Mouse (Mus musculus) monocyte, adult 5-6 weeks (primary cell): ENCODE results near the gene Fam168b. TPM values are rescaled to one million over a fixed set of nuclear protein-coding genes. Genes with fewer than 3 reads are reported as not detected.
A peak's percentile ranks its signal among the peaks of the same experiment; 100 is the strongest.

Experiments
- ATAC-seq: fragments of 153-309, 156-312 bp; replicated peaks from 2 replicates; pipeline ENCODE4 v1.8.0; 2017; ENCODE audit warnings: mild to moderate bottlenecking; ENCODE audit not compliant: low TSS enrichment, insufficient number of reproducible peaks, severe bottlenecking, poor library complexity, low FRiP score
- total RNA-seq: library from RNA; stranded (forward); fragments of 200-1000, 200-491, 200-594 nt; gene quantifications from 3 replicates; pipeline ENCODE4 v1.2.3, GENCODE M21; 2017

Gene Fam168b
- total RNA-seq = 101 to 121 TPM (median 108 TPM) in 3 replicates

- ATAC-seq = peak; percentile 47
Measured at GRCm38 (mm10) chr1:34842887-34843618, at the start of gene Fam168b. Gene Fam168b, minus strand, starts transcription at chr1:34843065.

DNA sequence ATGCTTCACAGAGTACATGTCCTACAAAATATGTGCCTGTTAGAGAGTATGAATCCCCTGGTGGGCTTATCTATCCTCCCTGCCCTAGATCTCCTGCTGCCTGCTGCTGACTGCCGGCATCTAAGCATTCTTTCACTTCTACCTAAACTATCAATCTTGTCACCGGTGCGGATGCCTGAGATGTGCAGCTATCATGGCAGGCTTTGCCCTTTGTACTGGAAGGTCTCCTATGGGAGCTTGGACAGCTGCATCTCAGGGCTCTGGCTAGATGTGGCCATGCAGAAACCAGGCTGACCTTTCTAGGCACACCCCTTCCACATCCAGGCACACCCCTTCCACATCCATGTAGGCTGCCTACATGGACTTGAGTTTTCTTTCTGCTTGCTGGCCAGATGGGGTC is 49.6 kb upstream of the Fam168b start:
- ATAC-seq = no peak

GRCm38 (mm10) chr1:34891559-34892289 is 48.9 kb upstream of the Fam168b start:
- ATAC-seq = no peak

DNA sequence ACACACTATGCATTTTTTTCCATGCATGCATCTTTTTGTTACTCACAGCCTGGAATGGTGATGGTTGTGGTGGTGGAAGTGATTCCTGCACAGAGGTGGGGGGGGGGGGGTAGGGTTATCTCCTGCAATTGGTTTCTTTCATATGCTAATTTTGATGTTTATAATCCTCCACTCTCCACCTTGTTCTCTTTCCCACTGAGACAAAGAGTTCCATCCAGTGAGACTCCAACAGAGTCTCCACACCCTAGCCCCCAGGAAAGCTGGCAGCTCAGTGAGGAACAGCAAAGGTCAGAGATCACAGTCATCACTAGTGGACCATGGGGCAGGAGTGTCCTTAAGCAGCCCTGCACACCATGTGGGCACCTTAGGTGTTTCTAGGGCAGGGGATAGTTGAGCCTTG is 40.9 kb upstream of the Fam168b start:
- no peak for ATAC-seq

- ATAC-seq = no peak
Measured at GRCm38 (mm10) chr1:34879611-34880010, 36.7 kb upstream of the Fam168b start.

DNA sequence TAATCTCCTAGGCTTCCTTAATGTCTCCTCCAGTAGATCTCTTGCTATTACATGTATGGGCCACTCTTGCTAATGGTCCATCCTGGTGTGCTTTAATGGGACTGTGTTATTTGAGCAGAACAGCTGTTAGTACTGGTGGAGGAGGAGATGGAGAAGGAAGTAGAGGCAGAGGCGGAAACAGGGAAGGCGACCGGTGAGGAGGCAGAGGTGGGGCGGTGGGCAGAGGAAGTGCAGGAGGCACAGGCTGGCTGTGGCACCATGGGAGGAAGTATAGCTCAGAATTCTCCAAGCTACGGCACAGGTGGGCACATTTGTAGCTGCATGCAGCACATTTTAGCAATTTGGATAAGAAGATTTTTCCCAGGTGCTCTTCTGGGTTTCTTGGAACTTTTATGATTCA is 30.7 kb upstream of the Fam168b start:
- ATAC-seq = no peak

DNA sequence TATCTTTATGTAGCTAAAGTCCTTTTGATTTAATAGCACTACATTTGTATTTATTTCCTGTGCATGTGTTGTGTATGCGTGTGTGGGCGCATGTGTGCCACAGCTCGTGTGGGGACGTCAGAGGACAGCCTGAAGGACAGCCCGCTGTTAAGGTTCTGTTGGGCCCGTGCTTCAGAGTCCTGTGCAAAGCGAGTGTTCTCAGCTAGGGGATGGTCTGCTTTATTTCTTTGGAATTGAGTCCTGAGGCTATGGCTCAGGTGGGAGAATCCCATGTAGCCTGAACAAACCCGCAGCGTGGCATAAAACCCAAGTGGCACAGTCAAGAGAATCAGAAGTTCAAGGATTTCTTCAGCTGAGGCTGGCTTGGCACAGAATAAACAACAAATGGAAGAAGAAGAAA is 28.3 kb upstream of the Fam168b start:
- no peak for ATAC-seq

- ATAC-seq = no peak
Measured at GRCm38 (mm10) chr1:34869231-34869630, 26.4 kb upstream of the Fam168b start.

DNA sequence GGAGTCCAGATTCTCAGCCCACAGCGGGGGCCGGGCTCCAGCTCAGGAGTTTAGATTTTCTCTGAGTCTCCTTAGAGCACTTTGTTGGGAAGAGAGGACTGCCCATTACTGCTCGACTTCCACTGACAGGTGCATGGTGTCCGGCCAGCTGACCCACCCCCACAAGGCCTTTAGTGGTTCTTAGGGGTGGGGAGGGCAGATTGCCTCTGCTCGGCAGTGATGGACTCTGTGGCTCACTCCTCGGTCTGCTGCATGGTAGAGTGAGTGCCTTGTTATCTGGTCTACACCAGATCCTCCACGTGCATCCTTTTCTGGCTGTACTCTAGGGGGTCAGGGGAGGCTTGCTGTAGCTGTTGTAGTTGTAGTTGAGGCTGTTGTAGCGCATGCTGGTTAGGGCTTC is 25.5 kb upstream of the Fam168b start:
- no peak for ATAC-seq

DNA sequence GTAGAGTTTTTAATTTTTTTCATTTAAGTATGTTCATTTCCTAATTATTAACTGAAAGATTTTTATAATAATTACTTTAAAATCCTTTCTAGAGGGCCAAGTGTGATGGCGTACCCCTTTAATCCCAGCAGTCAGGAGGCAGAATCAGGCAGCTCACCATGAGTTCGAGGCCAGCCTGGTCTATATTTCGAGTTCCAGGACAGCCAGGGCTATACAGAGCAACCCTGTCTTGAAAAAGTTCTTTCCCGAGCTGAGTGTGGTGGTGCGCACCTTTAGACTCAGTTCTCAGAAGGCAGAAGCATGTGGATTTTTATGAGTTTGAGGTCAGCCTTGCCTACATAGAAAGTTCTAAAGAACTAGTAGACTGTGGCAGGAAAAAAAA is 24.7 kb upstream of the Fam168b start:
- ATAC-seq = no peak

GRCm38 (mm10) chr1:34866815-34867573 is 24.1 kb upstream of the Fam168b start:
- ATAC-seq = peak; percentile 88

DNA sequence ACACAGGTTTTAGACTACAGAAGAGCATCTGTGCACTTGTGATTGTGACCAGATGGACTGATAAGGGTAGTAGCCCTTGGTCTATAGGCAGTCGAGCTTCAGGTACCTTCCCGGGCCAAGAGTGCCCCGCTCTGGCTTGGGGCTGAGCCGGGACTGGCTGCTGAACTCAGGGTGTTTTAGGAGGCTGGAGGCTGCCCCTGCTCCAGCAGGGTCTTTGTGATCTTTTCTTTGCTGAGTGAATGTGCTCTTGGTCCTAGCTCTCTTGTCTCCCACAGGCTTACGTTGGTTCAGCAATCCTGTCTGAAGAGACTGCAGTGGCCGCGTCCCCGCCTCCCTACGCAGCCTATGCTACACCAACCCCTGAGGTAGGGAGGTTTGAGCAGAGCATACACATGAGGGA is 23.0 kb upstream of the Fam168b start:
- ATAC-seq = no peak

- ATAC-seq = no peak
Measured at GRCm38 (mm10) chr1:34864243-34864642, 21.4 kb upstream of the Fam168b start.

DNA sequence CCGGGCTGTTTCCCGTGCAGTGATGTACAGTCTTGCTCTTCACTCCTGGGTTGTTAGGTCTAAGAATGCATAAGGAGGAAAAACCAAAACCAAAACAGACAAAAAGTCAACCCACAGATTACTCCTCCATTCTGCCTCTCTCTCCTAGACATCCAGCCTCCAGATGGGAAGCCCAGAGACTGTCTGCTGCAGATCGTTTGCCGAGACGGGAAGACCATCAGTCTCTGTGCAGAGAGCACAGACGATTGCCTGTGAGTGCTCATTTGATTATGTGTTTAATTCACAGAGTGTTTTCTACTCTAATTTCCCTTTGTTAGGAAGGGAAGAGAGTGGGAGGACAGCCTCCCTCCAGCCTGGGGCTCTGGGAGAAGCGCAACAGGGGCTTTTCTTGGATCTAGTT is 20.5 kb upstream of the Fam168b start:
- ATAC-seq = no peak

GRCm38 (mm10) chr1:34862877-34863276 is 20.0 kb upstream of the Fam168b start:
- no peak for ATAC-seq

- no peak for ATAC-seq
Measured at GRCm38 (mm10) chr1:34860205-34860604, 17.3 kb upstream of the Fam168b start.

- no peak for ATAC-seq
Measured at GRCm38 (mm10) chr1:34859761-34860160, 16.9 kb upstream of the Fam168b start.

- ATAC-seq = peak; percentile 88
Measured at GRCm38 (mm10) chr1:34858671-34859070, 15.8 kb upstream of the Fam168b start.

- ATAC-seq = no peak
Measured at GRCm38 (mm10) chr1:34855056-34855739, 12.3 kb upstream of the Fam168b start.
